In the genomic region with DNA sequence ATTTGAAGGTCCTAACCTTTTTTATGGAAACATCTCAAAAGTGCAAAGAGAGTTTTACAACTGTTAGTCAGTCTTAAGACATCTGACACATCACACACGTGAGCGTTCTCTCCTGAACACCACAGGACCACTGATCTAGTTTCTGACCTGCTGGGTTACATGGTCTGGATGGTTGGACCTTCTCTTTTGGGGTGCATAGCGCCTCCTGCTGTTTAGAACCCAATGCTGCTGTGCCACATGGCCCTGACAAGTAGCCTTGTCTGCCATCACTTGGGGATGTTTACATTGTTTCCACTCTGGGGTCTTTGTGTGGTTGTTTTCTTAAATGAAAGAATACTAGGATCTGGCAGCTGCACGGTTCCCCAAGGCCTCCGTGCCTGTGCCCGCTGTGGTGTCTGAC, we compare ENCODE assay signal across 18 mouse cellular contexts. TPM values are rescaled to one million over a fixed set of nuclear protein-coding genes. Genes with fewer than 3 reads are reported as not detected.
DNase-seq lines count a peak whose midpoint lies in the region; ATAC-seq and TF ChIP-seq lines count a peak whose summit lies in the region.
"Had no signal": no experiment of that assay in that cellular context is flagged by ENCODE, and none has a peak within 500 bp of the region (broad histone marks: within the 10 kb centered on the region; RNA-seq: fewer than 3 reads in every experiment).

No protein-coding gene starts in this region.

- TF ChIP-seq CTCF in left cerebral cortex, adult 2 months (IDR thresholded peaks at IDR 0.05), result peak; percentile 14
- peak; percentile 69 for TF ChIP-seq CTCF in E14TG2a.4 (conservative IDR thresholded peaks at IDR 0.05; ENCODE audit: low read length)
- peak; percentile 26; the same call in 1 of the 2 replicates for TF ChIP-seq CTCF in brain, embryonic 14.5 days (IDR thresholded peaks at IDR 0.05; ENCODE audit: borderline replicate concordance, extremely low read depth, insufficient read depth, insufficient read length)

- 0 out of 2 replicates have a peak, but pooled peaks cover 5% of the 10 kb centered on the region for H3K9me3 ChIP-seq in E14TG2a.4 (ENCODE audit: low read length)
- H3K9me3 ChIP-seq: liver, embryonic 13.5 days; stomach, embryonic 15.5 days had no signal

- no peak for ATAC-seq in CD4-positive, CD25-positive, alpha-beta regulatory T cell, adult 4 months

- no peak for TF ChIP-seq POLR2A in brain, embryonic 14.5 days (IDR thresholded peaks at IDR 0.05; ENCODE audit: borderline replicate concordance, extremely low read depth, insufficient read depth, insufficient read length, poor library complexity, severe bottlenecking)

- peaks cover 84% of the 10 kb centered on the region for H3K36me3 ChIP-seq in E14TG2a.4 (ENCODE audit: insufficient read depth, low read length)

- no peak overlapping the region for H3K4me3 ChIP-seq in left cerebral cortex, adult 2 months
- H3K4me3 ChIP-seq in E14TG2a.4 (replicated peaks; ENCODE audit: low read length), result no peak overlapping the region
- H3K4me3 ChIP-seq: liver, embryonic 13.5 days; megakaryocyte, embryonic 14.5 days; myocyte; stomach, embryonic 15.5 days had no signal

- no peak overlapping the region for H3K27ac ChIP-seq in left cerebral cortex, adult 2 months
- H3K27ac ChIP-seq: liver, embryonic 13.5 days; stomach, embryonic 15.5 days had no signal

- no peaks in the 10 kb centered on the region for H3K27me3 ChIP-seq in E14TG2a.4 (ENCODE audit: insufficient read depth, low read length)
- H3K27me3 ChIP-seq: liver, embryonic 13.5 days; stomach, embryonic 15.5 days had no signal

- intact Hi-C loops in left cerebral cortex, adult 2 months (cut with DNase I), result no loop called here

- DNase-seq in CD4-positive, CD25-positive, alpha-beta regulatory T cell, adult 2 months (ENCODE audit: low read depth, low spot score), result peak; percentile 32
- DNase-seq in left cerebral cortex, adult 2 months (ENCODE audit: extremely low spot score in 1 of 2, low spot score in 2 of 2), result no peak
- no peak for DNase-seq in left cerebral cortex, adult 9 months (ENCODE audit: low spot score in 2 of 2)
- DNase-seq in brain, embryonic 14.5 days (ENCODE audit: low read depth), result no peak
- no peak for DNase-seq in frontal cortex, postnatal 36 days (ENCODE audit: low spot score in 2 of 2)
- no peak for DNase-seq in heart, postnatal 4 days
- DNase-seq: adrenal gland, postnatal 14 days; cerebellum, adult 11-12 months; heart, adult 18-20 months; kidney, adult 11 months; liver, embryonic 13.5 days; right cerebral cortex, postnatal 14 days had no signal

- H3K4me1 ChIP-seq in E14TG2a.4 (replicated peaks; ENCODE audit: low read depth, low read length), result peaks cover 48% of the 10 kb centered on the region
- H3K4me1 ChIP-seq: liver, embryonic 13.5 days; stomach, embryonic 15.5 days had no signal

RNA-seq across cellular contexts. Expression of gene Alkbh2, which starts 14.7 kb away (rescaled TPM):
- polyA plus RNA-seq in CD4-positive, CD25-positive, alpha-beta regulatory T cell, adult 4 months (2017; shearing (Covaris generic)), result 1 to 10 TPM; 3.8 to 6.6 TPM
- total RNA-seq in left cerebral cortex, adult 2 months (2021), result 1 to 10 TPM; 5.9 to 7.2 TPM
- 7.9 and 14.0 TPM in 2 replicates for polyA plus RNA-seq in brain, embryonic 14.5 days (2012; rRNA removed)
- 1 to 10 TPM; 4.8 to 6.4 TPM for total RNA-seq in heart, postnatal 4 days (2021)

RNA-seq across cellular contexts. Expression of gene Ung, which starts 16.9 kb away (rescaled TPM):
- 1 to 10 TPM; 3.7 to 9.2 TPM for polyA plus RNA-seq in CD4-positive, CD25-positive, alpha-beta regulatory T cell, adult 4 months (2017; shearing (Covaris generic))
- 1 to 10 TPM; 2.6 to 3.1 TPM for total RNA-seq in left cerebral cortex, adult 2 months (2021)
- 8.8 and 16.4 TPM in 2 replicates for polyA plus RNA-seq in brain, embryonic 14.5 days (2012; rRNA removed)
- 10 to 100 TPM; 34.0 to 40.7 TPM for total RNA-seq in heart, postnatal 4 days (2021)

RNA-seq across cellular contexts. Expression of gene Svop, which starts 22.0 kb away (rescaled TPM):
- not detected for polyA plus RNA-seq in CD4-positive, CD25-positive, alpha-beta regulatory T cell, adult 4 months (2017; shearing (Covaris generic))
- total RNA-seq in left cerebral cortex, adult 2 months (2021), result 100 to 1,000 TPM; 172 to 190 TPM
- 70.1 and 81.5 TPM in 2 replicates for polyA plus RNA-seq in brain, embryonic 14.5 days (2012; rRNA removed)
- under 1 TPM in 1 of 2 experiments, not detected in 1; 0.20 TPM for total RNA-seq in heart, postnatal 4 days (2021)
- total RNA-seq: heart, adult 18-20 months; hematopoietic stem cell, adult 5-6 weeks had no signal

RNA-seq across cellular contexts. Expression of gene Acacb, which starts 33.0 kb away (rescaled TPM):
- polyA plus RNA-seq in CD4-positive, CD25-positive, alpha-beta regulatory T cell, adult 4 months (2017; shearing (Covaris generic)), result under 1 TPM; 0.24 to 0.62 TPM
- 1 to 10 TPM; 4.4 to 5.3 TPM for total RNA-seq in left cerebral cortex, adult 2 months (2021)
- polyA plus RNA-seq in brain, embryonic 14.5 days (2012; rRNA removed), result 2.4 and 5.3 TPM in 2 replicates
- total RNA-seq in heart, postnatal 4 days (2021), result 100 to 1,000 TPM; 101 to 102 TPM

RNA-seq across cellular contexts. Expression of gene Usp30, which starts 48.1 kb away (rescaled TPM):
- 1 to 10 TPM; 2.6 to 2.7 TPM for polyA plus RNA-seq in CD4-positive, CD25-positive, alpha-beta regulatory T cell, adult 4 months (2017; shearing (Covaris generic))
- 10 to 100 TPM; 39.4 to 42.1 TPM for total RNA-seq in left cerebral cortex, adult 2 months (2021)
- 40.0 and 41.6 TPM in 2 replicates for polyA plus RNA-seq in brain, embryonic 14.5 days (2012; rRNA removed)
- total RNA-seq in heart, postnatal 4 days (2021), result 10 to 100 TPM; 15.9 to 17.8 TPM

Comparison
In these comparisons a context has a peak if more than half of its experiments do, and no peak if none do; other contexts are left out.
1. CTCF ChIP-seq: peak in every context shown above with its lines; median percentile 69 in E14TG2a.4; 26 in brain, embryonic 14.5 days; 14 in left cerebral cortex, adult 2 months.
2. RNA of gene Ung, which starts 16.9 kb away (total RNA-seq): 34.0 to 40.7 TPM in heart, postnatal 4 days; 2.6 to 3.1 TPM in left cerebral cortex, adult 2 months; every median in the first group is over 4 times any median in the second.
3. RNA of gene Svop, which starts 22.0 kb away (total RNA-seq): 172 to 190 TPM in left cerebral cortex, adult 2 months; 0.20 TPM in heart, postnatal 4 days; every median in the first group is over 100 times any median in the second.